Mouse (Mus musculus) thymus, adult 2 months (tissue): ENCODE data around the gene Nfil3. TPM values are rescaled to one million over a fixed set of nuclear protein-coding genes. Genes with fewer than 3 reads are reported as not detected.

Experiments
- DNase-seq: peaks from one replicate; pipeline ENCODE4 v3.0.0; 2021
- H3K27ac ChIP-seq: fragments of 200-500 bp; 2 replicates; pipeline ENCODE4 v1.5.1; 2012; ENCODE audit warnings: low read length, control low read depth; ENCODE audit not compliant: control insufficient read depth, insufficient read depth
- H3K27me3 ChIP-seq: fragments of 200-500 bp; 2 replicates; pipeline ENCODE4 v1.6.1; 2012; ENCODE audit warnings: mild to moderate bottlenecking, low read length, moderate library complexity, mixed read lengths; ENCODE audit not compliant: control insufficient read depth, insufficient read depth
- H3K36me3 ChIP-seq: fragments of 200-500 bp; 2 replicates; pipeline ENCODE4 v1.6.1; 2012; ENCODE audit warnings: mild to moderate bottlenecking, low read length, moderate library complexity; ENCODE audit not compliant: control insufficient read depth, insufficient read depth
- H3K4me1 ChIP-seq: fragments of 200-500 bp; replicated peaks from 2 replicates; pipeline ENCODE4 v1.6.1; 2012; ENCODE audit warnings: low read length; ENCODE audit not compliant: control insufficient read depth, insufficient read depth
- H3K4me3 ChIP-seq: fragments of 200-500 bp; 2 replicates; pipeline ENCODE4 v1.5.1; 2012; ENCODE audit warnings: mild to moderate bottlenecking, low read length, control low read depth, moderate library complexity; ENCODE audit not compliant: control insufficient read depth, insufficient read depth
- CTCF ChIP-seq: fragments of 200-500 bp; IDR thresholded peaks from 2 replicates; pipeline ENCODE4 v1.5.1; 2012; ENCODE audit warnings: mild to moderate bottlenecking, control low read depth, low read length, moderate library complexity, borderline replicate concordance; ENCODE audit not compliant: control insufficient read depth, poor library complexity, insufficient read depth; ENCODE audit errors: extremely low read depth
- POLR2A ChIP-seq: fragments of 200-500 bp; IDR thresholded peaks from 2 replicates; pipeline ENCODE4 v1.6.1; 2012; ENCODE audit warnings: mild to moderate bottlenecking, low read length, control low read depth, moderate library complexity; ENCODE audit not compliant: control insufficient read depth, poor library complexity, insufficient read depth; ENCODE audit errors: extremely low read depth
- WGBS: fragments of 180-500 bp; shearing (Covaris S2); methylation state at CpG from one replicate; pipeline ENCODE4 v1.1.7; 2018; 5-methylcytosine and 5-hydroxymethylcytosine counted together
- polyA plus RNA-seq: library from polyadenylated mRNA; depleted of rRNA; stranded (reverse); fragments of >200 nt; gene quantifications from 2 replicates; pipeline ENCODE4 v1.2.3, GENCODE M21; 2012

The Nfil3 gene
- polyA plus RNA-seq, 1 experiment, result 2.9 TPM

GRCm38 (mm10) chr13:53008489-53009184, 27.8 kb upstream of the Nfil3 start:
- Histone ChIP-seq H3K4me3 (no peak overlapping the region), H3K36me3 (no peaks in the 10 kb centered on the region), H3K4me1 (no peaks in the 10 kb centered on the region), H3K27ac (no peak overlapping the region), H3K27me3 (no peaks in the 10 kb centered on the region)
- WGBS, result 89% methylated on average over 7 of the region's 7 CpGs
- no peak for TF ChIP-seq CTCF
- TF ChIP-seq POLR2A, result no peak
- no peak for DNase-seq

GRCm38 (mm10) chr13:53007781-53008180, 26.9 kb upstream of the Nfil3 start:
- TF ChIP-seq POLR2A (no peak), CTCF (no peak)
- no peaks in the 10 kb centered on the region for H3K27me3 ChIP-seq
- WGBS, result 97% methylated on average over 3 of the region's 3 CpGs
- DNase-seq, result no peak
- no peaks in the 10 kb centered on the region for H3K4me1 ChIP-seq
- H3K36me3 ChIP-seq, result no peaks in the 10 kb centered on the region
- no peak overlapping the region for H3K4me3 ChIP-seq
- H3K27ac ChIP-seq, result no peak overlapping the region

GRCm38 (mm10) chr13:53003286-53003685, 22.4 kb upstream of the Nfil3 start:
- no peak overlapping the region for H3K27ac ChIP-seq
- H3K27me3 ChIP-seq, result no peaks in the 10 kb centered on the region
- TF ChIP-seq CTCF, result no peak
- 86% methylated on average over 3 of the region's 3 CpGs for WGBS
- no peaks in the 10 kb centered on the region for H3K4me1 ChIP-seq
- no peak for DNase-seq
- no peaks in the 10 kb centered on the region for H3K36me3 ChIP-seq
- H3K4me3 ChIP-seq, result no peak overlapping the region

DNA sequence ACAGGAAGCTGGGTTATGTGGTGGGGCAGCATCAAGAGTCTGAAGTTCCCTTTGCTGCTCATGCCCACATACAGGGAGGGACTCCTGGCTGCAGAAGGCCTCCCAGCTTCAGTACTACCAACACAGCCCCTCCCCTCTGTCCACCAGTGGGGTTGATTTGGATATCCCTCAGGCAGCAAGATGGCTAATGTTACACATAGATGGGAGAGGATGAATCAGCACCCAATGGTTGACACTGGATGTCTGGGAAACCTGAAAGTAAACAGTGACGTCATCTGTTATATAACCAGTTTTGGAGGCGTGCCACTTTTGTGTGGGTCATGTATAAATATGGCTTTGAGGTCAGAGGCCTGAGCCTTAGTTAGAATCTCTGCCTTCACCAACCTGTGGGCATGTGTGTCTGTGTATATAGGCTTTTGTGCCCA, 20.6 kb upstream of the Nfil3 start:
- 63% methylated on average over 2 of the region's 2 CpGs for WGBS
- H3K27me3 ChIP-seq, result no peaks in the 10 kb centered on the region
- no peak overlapping the region for H3K27ac ChIP-seq
- no peak for TF ChIP-seq POLR2A
- no peak for TF ChIP-seq CTCF
- no peak overlapping the region for H3K4me3 ChIP-seq
- no peak for DNase-seq
- no peaks in the 10 kb centered on the region for H3K36me3 ChIP-seq
- H3K4me1 ChIP-seq, result no peaks in the 10 kb centered on the region

- WGBS, result 48% methylated on average over 2 of the region's 2 CpGs
- H3K4me1 ChIP-seq, result no peaks in the 10 kb centered on the region
- H3K27ac ChIP-seq, result no peak overlapping the region
- H3K4me3 ChIP-seq, result no peak overlapping the region
- H3K27me3 ChIP-seq, result no peaks in the 10 kb centered on the region
- TF ChIP-seq CTCF (no peak), POLR2A (no peak)
- H3K36me3 ChIP-seq, result no peaks in the 10 kb centered on the region
- DNase-seq, result no peak
Measured at GRCm38 (mm10) chr13:53000481-53000880, 19.6 kb upstream of the Nfil3 start.

DNA sequence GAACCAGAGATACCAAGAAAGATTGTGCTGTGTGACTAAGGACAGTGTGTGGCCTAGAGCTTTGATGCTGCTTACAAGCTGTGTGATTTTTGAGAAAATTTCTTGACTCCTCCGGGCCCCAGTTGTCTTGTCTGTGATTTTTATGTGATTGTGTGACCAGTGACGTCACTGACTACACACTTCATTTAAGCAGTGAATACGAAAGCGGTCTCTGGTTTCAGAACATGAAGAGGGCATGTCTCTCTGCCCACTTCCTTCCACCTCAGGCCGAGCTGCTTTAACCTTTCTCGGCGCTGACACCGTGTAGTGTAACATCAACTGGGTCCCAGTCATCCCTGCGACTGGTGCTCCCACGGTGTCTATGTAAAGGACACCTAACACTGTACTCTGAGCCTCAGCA, 17.7 kb upstream of the Nfil3 start:
- WGBS, result 20% methylated on average over 10 of the region's 10 CpGs
- DNase-seq, result no peak

DNA sequence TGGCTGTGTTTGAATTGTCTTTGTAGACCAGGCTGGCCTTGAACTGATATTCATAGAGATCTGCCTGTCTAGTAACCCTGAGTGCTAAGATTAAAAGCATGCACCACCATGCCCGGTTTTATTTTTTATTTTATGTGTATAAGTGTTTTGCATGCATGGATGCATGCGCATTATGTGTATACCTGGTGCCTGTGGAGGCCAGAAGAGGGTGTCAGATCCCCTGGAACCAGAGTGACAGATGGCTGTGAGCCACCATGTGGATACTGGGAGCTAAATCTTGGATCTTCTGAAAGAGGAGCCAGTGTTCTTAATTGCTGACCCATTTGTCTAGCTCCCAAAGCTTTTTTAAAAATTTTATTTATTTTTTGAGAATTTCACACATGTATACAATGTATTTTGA, 16.9 kb upstream of the Nfil3 start:
- H3K27ac ChIP-seq, result no peak overlapping the region
- no peak overlapping the region for H3K4me3 ChIP-seq
- DNase-seq, result no peak
- no peak for TF ChIP-seq POLR2A
- no peak for TF ChIP-seq CTCF
- H3K4me1 ChIP-seq, result no peaks in the 10 kb centered on the region
- WGBS, result 92% methylated on average over 2 of the region's 2 CpGs
- no peaks in the 10 kb centered on the region for H3K27me3 ChIP-seq
- no peaks in the 10 kb centered on the region for H3K36me3 ChIP-seq

More for the DNA sequence above, 17.7 kb upstream of the Nfil3 start:
- no peak overlapping the region for H3K4me3 ChIP-seq
- H3K4me1 ChIP-seq, result no peaks in the 10 kb centered on the region
- H3K27me3 ChIP-seq, result no peaks in the 10 kb centered on the region
- H3K36me3 ChIP-seq, result no peaks in the 10 kb centered on the region
- TF ChIP-seq CTCF (no peak), POLR2A (no peak)
- no peak overlapping the region for H3K27ac ChIP-seq
